7 mouse cellular contexts compared by ENCODE assay signal in genomic region chr8:79294610-79295275, GRCm38 (mm10). TPM values are rescaled to one million over a fixed set of nuclear protein-coding genes. Genes with fewer than 3 reads are reported as not detected.
DNase-seq lines count a peak whose midpoint lies in the region; ATAC-seq lines count a peak whose summit lies in the region.

Mmaa (minus strand) TSS chr8:79294937.

- DNase-seq in adrenal gland, adult 8-10 months = peak; percentile 96
- DNase-seq in embryo, embryonic 9.5 days (ENCODE audit: extremely low spot score) = peak; percentile 98
- peak; percentile 98 for DNase-seq in kidney, adult 11 months
- DNase-seq in limb, embryonic 10.5 days (ENCODE audit: low spot score) = peak; percentile 99
- DNase-seq in spleen, adult 12 weeks (ENCODE audit: low spot score) = peak; percentile 93

- peak within 1 kb of the TSS; percentile 81 for H3K9ac ChIP-seq in midbrain, embryonic 13.5 days (replicated peaks)

- no peaks in the 10 kb centered on the region for H3K27me3 ChIP-seq in limb, embryonic 10.5 days (ENCODE audit: low read depth, poor library complexity, severe bottlenecking)
- H3K27me3 ChIP-seq in midbrain, embryonic 13.5 days = no peaks in the 10 kb centered on the region

- H3K4me1 ChIP-seq in limb, embryonic 10.5 days = peaks cover 23% of the 10 kb centered on the region
- peaks cover 34% of the 10 kb centered on the region for H3K4me1 ChIP-seq in midbrain, embryonic 13.5 days (replicated peaks)

- under 1% methylated on average over 71 of the region's 74 CpGs for WGBS in limb, embryonic 10.5 days
- under 1% methylated on average over 71 of the region's 74 CpGs for WGBS in midbrain, embryonic 13.5 days

- peak within 1 kb of the TSS; percentile 66 for H3K4me3 ChIP-seq in limb, embryonic 10.5 days
- peak within 1 kb of the TSS; percentile 65 for H3K4me3 ChIP-seq in midbrain, embryonic 13.5 days (replicated peaks)

- no peaks in the 10 kb centered on the region for H3K9me3 ChIP-seq in limb, embryonic 10.5 days (replicated peaks)
- H3K9me3 ChIP-seq in midbrain, embryonic 13.5 days = no peaks in the 10 kb centered on the region

- peak within 1 kb of the TSS; percentile 84 for H3K4me2 ChIP-seq in midbrain, embryonic 13.5 days (replicated peaks)

- peak within 1 kb of the TSS; percentile 98 for H3K27ac ChIP-seq in limb, embryonic 10.5 days
- peak within 1 kb of the TSS; percentile 91 for H3K27ac ChIP-seq in midbrain, embryonic 13.5 days

- no peaks in the 10 kb centered on the region for H3K36me3 ChIP-seq in limb, embryonic 10.5 days
- H3K36me3 ChIP-seq in midbrain, embryonic 13.5 days = no peaks in the 10 kb centered on the region

- peak; percentile 90 for ATAC-seq in granulocyte monocyte progenitor cell, adult 5-6 weeks (replicated peaks; ENCODE audit: poor library complexity, severe bottlenecking)
- ATAC-seq in midbrain, embryonic 13.5 days = peak; percentile 99

RNA-seq across cellular contexts. Expression of gene Mmaa, which starts in this region (rescaled TPM):
- total RNA-seq in adrenal gland, adult 8-10 months (2022) = 10 to 100 TPM; 23.9 to 36.8 (median 28.8) TPM
- 2.0 and 2.5 TPM in 2 replicates for total RNA-seq in granulocyte monocyte progenitor cell, adult 5-6 weeks (2014; fragmentation: Nextera tagmentation)
- 3.6 and 7.0 TPM in 2 replicates for total RNA-seq in granulocyte monocyte progenitor cell, adult 5-6 weeks (2017)
- 10.2 and 12.2 TPM in 2 replicates for polyA plus RNA-seq in limb, embryonic 10.5 days (2016; fragmentation: Nextera tagmentation; extraction: Ambion mirVana)
- polyA plus RNA-seq in midbrain, embryonic 13.5 days (2015; fragmentation: Nextera tagmentation; extraction: Ambion mirVana) = 17.2 and 18.1 TPM in 2 replicates

Comparison
In these comparisons a context has a peak if more than half of its experiments do, and no peak if none do; other contexts are left out.
1. Peak in every context shown above with its lines: DNase-seq, ATAC-seq, H3K4me3 ChIP-seq and H3K27ac ChIP-seq.